Mouse (Mus musculus): ENCODE measurements around the gene Ankib1. TPM values are rescaled to one million over a fixed set of nuclear protein-coding genes. Genes with fewer than 3 reads are reported as not detected.

The Ankib1 gene
- total RNA-seq, 2 experiments from 2014 or later: 83.1 to 87.4 TPM

- DNase-seq: no peak
- intact Hi-C loops (cut with DNase I): loop anchor here (10.0 kb wide), 1 partner anchor 156 kb away; the partner anchor contains the start of genes Ankib1 and Krit1
Observed at GRCm38 (mm10) chr5:3648206-3648848, 154.4 kb downstream of the Ankib1 start.

DNA sequence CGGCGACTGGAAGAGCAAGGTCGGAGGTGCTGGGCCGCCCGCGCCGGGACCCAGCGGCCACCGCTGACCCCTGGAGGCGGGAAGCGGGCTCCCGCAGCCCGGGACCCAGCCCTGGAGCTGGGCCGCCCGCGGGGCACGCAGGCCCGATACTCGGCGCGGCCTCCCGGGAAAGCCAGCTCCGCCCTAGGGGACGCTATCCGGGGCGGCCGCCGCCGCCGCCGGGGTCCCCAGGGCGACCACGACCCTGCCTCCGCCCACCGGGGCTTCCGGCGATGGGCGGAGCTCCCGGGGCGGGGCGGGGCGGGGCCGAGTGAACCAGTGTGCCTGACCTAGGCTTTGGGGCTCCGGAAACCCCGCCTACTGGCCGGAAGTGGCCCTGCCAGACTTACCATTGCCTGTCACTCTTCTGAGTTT is 155.0 kb downstream of the Ankib1 start:
- intact Hi-C loops (cut with DNase I): loop anchor here (10.0 kb wide), 1 partner anchor 157 kb away; the partner anchor contains the start of genes Ankib1 and Krit1
- peak; percentile 93 for DNase-seq

DNA sequence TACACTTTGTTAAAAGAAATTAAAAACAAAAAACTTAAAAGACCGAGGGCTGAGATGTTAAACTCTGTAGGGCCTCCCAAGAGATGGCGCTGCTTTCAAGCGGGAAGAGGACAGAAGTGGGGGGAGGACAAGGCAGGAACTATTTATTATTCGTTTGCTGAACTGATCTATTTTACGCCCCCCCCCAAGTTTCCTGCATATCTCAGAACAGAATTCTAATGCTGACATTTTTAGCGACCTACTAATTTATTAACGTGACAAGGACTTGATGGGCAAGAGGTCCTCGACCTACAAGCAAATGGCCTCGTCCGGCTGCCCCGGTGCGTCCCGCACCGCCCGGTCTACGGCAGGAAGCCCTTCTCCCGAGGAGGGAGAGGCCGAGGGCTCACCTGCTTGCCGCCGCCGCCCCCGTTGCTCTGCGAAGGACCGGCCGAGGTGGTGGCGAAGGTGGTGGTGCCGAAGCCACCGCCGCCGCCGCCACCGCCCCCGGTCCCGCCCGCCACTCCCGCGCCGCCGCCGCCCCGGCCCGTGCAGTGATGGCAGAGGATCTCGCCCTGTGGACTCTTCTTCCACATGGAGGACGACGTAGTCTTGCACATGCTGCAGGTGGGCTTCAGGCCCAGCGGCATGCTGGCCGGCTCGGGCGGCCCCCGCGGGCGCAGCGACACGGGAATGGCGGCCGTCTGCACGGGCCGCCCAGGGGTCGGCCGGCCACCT is 155.6 kb downstream of the Ankib1 start:
- peak; percentile 32 for DNase-seq
- intact Hi-C loops (cut with DNase I): loop anchor here (10.0 kb wide), 1 partner anchor 158 kb away; the partner anchor contains the start of genes Ankib1 and Krit1

DNA sequence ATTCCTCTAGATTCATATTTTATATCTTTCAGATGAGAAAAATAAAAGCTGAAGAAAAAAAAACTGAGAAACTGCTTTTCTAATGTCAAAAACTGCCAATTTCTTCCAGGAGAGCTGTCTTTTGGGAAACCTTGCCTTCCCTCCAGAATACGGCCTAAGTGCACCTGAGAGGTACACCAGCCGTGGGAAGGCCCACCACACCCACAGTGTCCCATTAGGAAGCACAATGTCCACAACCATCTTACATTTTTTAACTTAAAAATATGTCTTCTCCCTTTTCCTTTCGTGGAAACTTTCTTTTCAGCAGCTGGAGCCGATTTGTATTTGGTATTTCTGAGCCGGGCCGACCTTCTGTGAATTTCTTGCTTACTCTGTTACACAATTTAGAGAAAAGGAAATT is 156.2 kb downstream of the Ankib1 start:
- intact Hi-C loops (cut with DNase I): loop anchor here (10.0 kb wide), 1 partner anchor 158 kb away; the partner anchor contains the start of genes Ankib1 and Krit1
- DNase-seq: no peak

DNA sequence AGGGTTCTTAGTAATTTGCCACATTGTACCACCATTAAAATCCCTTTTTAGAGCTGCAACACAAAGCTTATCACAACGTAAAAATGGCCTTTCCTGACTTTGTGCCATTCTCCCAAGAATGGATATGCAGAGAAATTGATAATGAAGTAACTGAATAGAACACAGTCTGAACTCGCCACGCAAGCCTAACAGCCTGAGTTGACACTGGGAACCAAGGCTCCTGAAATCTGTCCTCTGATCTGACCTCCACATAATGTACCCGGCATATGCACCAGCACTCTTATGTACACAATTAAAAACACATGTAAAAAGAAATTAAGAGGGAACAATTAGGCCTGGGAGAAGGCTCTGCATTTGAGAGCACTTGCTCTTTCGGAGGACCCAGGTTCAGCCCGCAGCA is 157.4 kb downstream of the Ankib1 start:
- intact Hi-C loops (cut with DNase I): loop anchor here (10.0 kb wide), 1 partner anchor 159 kb away; the partner anchor contains the start of genes Ankib1 and Krit1
- no peak for DNase-seq

- intact Hi-C loops (cut with DNase I): loop anchor here (10.0 kb wide), 1 partner anchor 160 kb away; the partner anchor contains the start of genes Ankib1 and Krit1
- DNase-seq: no peak
Observed at GRCm38 (mm10) chr5:3644621-3645020, 158.1 kb downstream of the Ankib1 start.

Small RNAs within 50 kb of the gene (microRNA-seq; reads per million reads assigned to microRNA genes)
- gene Gm22926: not detected
- not detected for gene Gm26238

Other genes with a start within 250 kb of the Ankib1 start
- 1 to 10 TPM; 4.5 to 6.9 TPM for gene 1700109H08Rik, start 231.4 kb downstream of the Ankib1 start, total RNA-seq (2021)
- gene Pex1, start 206.9 kb downstream of the Ankib1 start, total RNA-seq (2021): 10 to 100 TPM; 29.7 to 36.3 TPM
- 10 to 100 TPM; 12.4 to 13.1 TPM for gene Rbm48, start 206.3 kb downstream of the Ankib1 start, total RNA-seq (2021)
- gene Tmbim7, start 151.7 kb downstream of the Ankib1 start, total RNA-seq (2021): not detected
- 100 to 1,000 TPM; 100 to 103 TPM for gene Gatad1, start 145.7 kb downstream of the Ankib1 start, total RNA-seq (2021)
- 10 to 100 TPM; 49.4 to 51.5 TPM for gene Krit1, start 259 bp upstream of the Ankib1 start, total RNA-seq (2021)
- gene Lrrd1, start 42.2 kb upstream of the Ankib1 start, total RNA-seq (2021): not detected
- gene Mterf1a, start 91.0 kb upstream of the Ankib1 start, total RNA-seq (2021): 1 to 10 TPM; 8.4 to 9.8 TPM
- gene Akap9, start 125.1 kb upstream of the Ankib1 start, total RNA-seq (2021): 100 to 1,000 TPM; 219 to 224 TPM